7 mouse cellular contexts compared by ENCODE assay signal in genomic region chr14:120388818-120389691, GRCm38 (mm10).
A peak's percentile ranks its signal among the peaks of the same experiment; 100 is the strongest.
DNase-seq lines count a peak whose midpoint lies in the region; ATAC-seq and TF ChIP-seq lines count a peak whose summit lies in the region.

No protein-coding gene starts in this region.

- peaks cover 78% of the 10 kb centered on the region for H3K9me3 ChIP-seq in E14TG2a.4 (ENCODE audit: low read length)
- no peaks in the 10 kb centered on the region for H3K9me3 ChIP-seq in embryonic facial prominence, embryonic 11.5 days (replicated peaks; ENCODE audit: control insufficient read depth, low read length)
- H3K9me3 ChIP-seq in intestine, embryonic 16.5 days (ENCODE audit: control insufficient read depth, low read length), result peaks cover 7% of the 10 kb centered on the region
- H3K9me3 ChIP-seq in midbrain, embryonic 11.5 days (ENCODE audit: control insufficient read depth, low read length), result no peaks in the 10 kb centered on the region

- peak overlapping the region; percentile 37 for H3K9ac ChIP-seq in embryonic facial prominence, embryonic 11.5 days (replicated peaks; ENCODE audit: low read length)
- peak overlapping the region; percentile 35; the same call in 1 of the 2 replicates for H3K9ac ChIP-seq in intestine, embryonic 16.5 days (ENCODE audit: low read depth, low read length)
- H3K9ac ChIP-seq in midbrain, embryonic 11.5 days (ENCODE audit: low read length), result peak overlapping the region; percentile 66

- DNase-seq in ES-CJ7 (ENCODE audit: low read depth, low spot score), result peak; percentile 32
- DNase-seq in embryonic facial prominence, embryonic 11.5 days (ENCODE audit: low spot score), result peak; percentile 40
- peak; percentile 94 for DNase-seq in midbrain, embryonic 11.5 days (ENCODE audit: low spot score, missing footprints)

- H3K36me3 ChIP-seq in E14TG2a.4 (ENCODE audit: insufficient read depth, low read length), result peaks cover 27% of the 10 kb centered on the region
- H3K36me3 ChIP-seq in embryonic facial prominence, embryonic 11.5 days (replicated peaks; ENCODE audit: control insufficient read depth, insufficient read depth, low read depth, low read length), result peaks cover 8% of the 10 kb centered on the region
- peaks cover 19% of the 10 kb centered on the region for H3K36me3 ChIP-seq in intestine, embryonic 16.5 days (ENCODE audit: control insufficient read depth, insufficient read depth, low read length)
- no peaks in the 10 kb centered on the region; the same call in 1 of the 2 replicates for H3K36me3 ChIP-seq in midbrain, embryonic 11.5 days (ENCODE audit: control insufficient read depth, insufficient read depth, low read length)

- WGBS in embryonic facial prominence, embryonic 11.5 days, result 13% methylated on average over 38 of the region's 38 CpGs
- 29% methylated on average over 38 of the region's 38 CpGs for WGBS in intestine, embryonic 16.5 days
- 2% methylated on average over 38 of the region's 38 CpGs for WGBS in midbrain, embryonic 11.5 days

- H3K27ac ChIP-seq in embryonic facial prominence, embryonic 11.5 days (replicated peaks; ENCODE audit: low read depth, low read length), result no peak overlapping the region
- H3K27ac ChIP-seq in intestine, embryonic 16.5 days (ENCODE audit: low read length), result peak overlapping the region; percentile 18; the same call in 1 of the 2 replicates
- H3K27ac ChIP-seq in midbrain, embryonic 11.5 days (ENCODE audit: low read depth, low read length), result peak overlapping the region; percentile 30; the same call in 1 of the 2 replicates

- H3K4me2 ChIP-seq in embryonic facial prominence, embryonic 11.5 days (ENCODE audit: low read depth, low read length), result peak overlapping the region; percentile 29
- no peak overlapping the region for H3K4me2 ChIP-seq in intestine, embryonic 16.5 days (ENCODE audit: low read depth, low read length)
- H3K4me2 ChIP-seq in midbrain, embryonic 11.5 days, result peak overlapping the region; percentile 58

- H3K4me3 ChIP-seq in E14TG2a.4 (replicated peaks; ENCODE audit: low read length), result peak overlapping the region; percentile 60
- H3K4me3 ChIP-seq in embryonic facial prominence, embryonic 11.5 days (ENCODE audit: low read depth, low read length), result 0 out of 2 replicates have a peak overlapping the region, but pooled peaks have one; percentile 8
- no peak overlapping the region for H3K4me3 ChIP-seq in intestine, embryonic 16.5 days (ENCODE audit: low read length)
- H3K4me3 ChIP-seq in midbrain, embryonic 11.5 days (ENCODE audit: low read depth, low read length), result peak overlapping the region; percentile 31

- TF ChIP-seq CTCF in E14TG2a.4 (conservative IDR thresholded peaks at IDR 0.05; ENCODE audit: low read length), result no peak

- H3K27me3 ChIP-seq in E14TG2a.4 (ENCODE audit: insufficient read depth, low read length), result no peaks in the 10 kb centered on the region
- no peaks in the 10 kb centered on the region for H3K27me3 ChIP-seq in embryonic facial prominence, embryonic 11.5 days (ENCODE audit: control insufficient read depth, insufficient read depth, low read length)
- H3K27me3 ChIP-seq in intestine, embryonic 16.5 days (replicated peaks; ENCODE audit: control insufficient read depth, insufficient read depth, low read length), result no peaks in the 10 kb centered on the region
- H3K27me3 ChIP-seq in midbrain, embryonic 11.5 days (ENCODE audit: control insufficient read depth, insufficient read depth, low read length), result no peaks in the 10 kb centered on the region; the same call in 1 of the 2 replicates

- peaks cover 13% of the 10 kb centered on the region for H3K4me1 ChIP-seq in E14TG2a.4 (replicated peaks; ENCODE audit: low read depth, low read length)
- peaks cover 5% of the 10 kb centered on the region; the same call in 1 of the 2 replicates for H3K4me1 ChIP-seq in embryonic facial prominence, embryonic 11.5 days (ENCODE audit: control insufficient read depth, insufficient read depth, low read length)
- H3K4me1 ChIP-seq in intestine, embryonic 16.5 days (ENCODE audit: control insufficient read depth, insufficient read depth, low read length), result no peaks in the 10 kb centered on the region
- no peaks in the 10 kb centered on the region; the same call in 1 of the 2 replicates for H3K4me1 ChIP-seq in midbrain, embryonic 11.5 days (ENCODE audit: control insufficient read depth, insufficient read depth, low read length)

- ATAC-seq in embryonic facial prominence, embryonic 11.5 days (replicated peaks; ENCODE audit: insufficient number of reproducible peaks, low FRiP score, low TSS enrichment, low read depth), result peak; percentile 51; the same call in 1 of the 2 replicates
- ATAC-seq in intestine, embryonic 16.5 days, result 0 out of 2 replicates have a peak, but pooled peaks have one; percentile 35
- ATAC-seq in midbrain, embryonic 11.5 days (ENCODE audit: low FRiP score), result peak; percentile 89
- no peak for ATAC-seq in megakaryocyte-erythroid progenitor cell, adult 5-6 weeks (replicated peaks; ENCODE audit: low FRiP score, low TSS enrichment, poor library complexity, severe bottlenecking)
- no peak for ATAC-seq in megakaryocyte, adult 5-6 weeks (ENCODE audit: poor library complexity, severe bottlenecking)

Comparison
In these comparisons a context has a peak if more than half of its experiments do, and no peak if none do; other contexts are left out.
1. DNase-seq: peak in every context shown above with its lines; median percentile 94 in midbrain, embryonic 11.5 days; 40 in embryonic facial prominence, embryonic 11.5 days; 32 in ES-CJ7.
2. ATAC-seq: peak in embryonic facial prominence, embryonic 11.5 days (single experiment), intestine, embryonic 16.5 days (single experiment) and midbrain, embryonic 11.5 days (single experiment); none in megakaryocyte-erythroid progenitor cell, adult 5-6 weeks (single experiment) and megakaryocyte, adult 5-6 weeks (single experiment).
3. Peak in every context shown above with its lines, with median percentiles within 50 percentile points of each other: H3K9ac ChIP-seq.